Mouse (Mus musculus) kidney, postnatal 25 days (tissue): ENCODE measurements around the gene 1700122O11Rik.
A peak's percentile ranks its signal among the peaks of the same experiment; 100 is the strongest.

Source experiments
- DNase-seq, 2 experiments: peaks; one replicate each; pipeline ENCODE4 v3.0.0; 2021; ENCODE audit warnings: mixed read lengths in 2 of 2

Gene 1700122O11Rik

DNA sequence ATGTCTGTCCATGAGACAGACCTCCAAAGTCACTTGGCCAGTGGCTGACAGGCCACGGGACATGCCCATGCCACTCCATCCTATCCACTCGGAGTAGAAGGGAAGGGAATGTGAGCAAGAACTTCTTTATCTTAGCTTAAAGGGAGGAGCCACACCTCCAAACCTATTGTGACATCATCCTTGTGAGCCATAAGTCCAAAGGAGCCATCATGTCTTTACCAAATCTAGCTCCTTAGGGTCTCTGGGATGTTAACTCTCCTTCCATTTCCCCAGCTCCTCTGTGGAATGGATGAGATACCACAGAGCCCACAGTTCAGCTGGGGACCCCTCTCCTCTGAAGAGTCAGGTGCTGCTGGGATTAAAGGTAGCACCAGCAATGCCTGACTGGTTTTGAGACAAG is at the start of gene 1700122O11Rik:
TSS of gene 1700122O11Rik (minus strand) at position 101 of the 400 bp plus-strand sequence.
- no peak for DNase-seq

DNA sequence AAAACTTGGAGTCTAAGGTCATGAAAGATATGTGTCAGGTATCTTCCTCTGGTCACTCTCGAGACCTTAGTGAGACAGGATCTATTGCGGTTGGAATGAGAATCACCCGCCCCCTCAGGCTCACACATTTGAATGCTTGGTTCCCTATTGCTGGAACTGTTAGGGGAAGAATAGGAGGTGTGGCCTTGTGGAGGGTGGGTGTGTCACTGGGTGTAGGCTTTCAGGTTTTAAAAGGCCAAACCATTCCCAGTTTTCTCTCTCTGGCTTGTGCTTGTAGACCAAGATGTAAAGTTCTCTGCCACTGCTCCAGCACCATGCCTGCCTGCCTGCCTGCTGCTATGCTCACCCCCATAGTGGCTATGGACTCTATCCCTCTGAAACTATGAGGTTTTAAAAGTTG is 42.5 kb upstream of the 1700122O11Rik start:
- DNase-seq = no peak

DNA sequence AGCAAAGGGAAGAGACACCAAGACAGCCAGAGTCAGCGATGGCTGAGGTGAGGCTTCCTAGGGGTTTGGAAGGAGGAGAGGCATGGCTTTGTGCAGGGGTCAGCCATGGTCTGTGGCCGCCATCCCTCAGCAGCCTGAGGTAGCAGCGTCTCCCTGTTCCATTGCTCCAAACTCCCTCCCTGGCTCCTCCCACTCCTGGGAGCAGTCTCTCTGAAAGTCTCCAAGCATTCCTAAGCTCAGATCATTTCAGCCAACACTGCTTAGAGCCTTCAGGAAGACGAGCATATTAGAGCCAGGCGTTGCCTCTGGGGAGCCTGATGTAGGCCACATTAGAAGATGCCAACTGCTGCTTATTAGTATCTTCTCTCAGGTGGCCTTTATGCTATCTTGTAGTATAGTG is 29.6 kb upstream of the 1700122O11Rik start:
- no peak for DNase-seq

DNA sequence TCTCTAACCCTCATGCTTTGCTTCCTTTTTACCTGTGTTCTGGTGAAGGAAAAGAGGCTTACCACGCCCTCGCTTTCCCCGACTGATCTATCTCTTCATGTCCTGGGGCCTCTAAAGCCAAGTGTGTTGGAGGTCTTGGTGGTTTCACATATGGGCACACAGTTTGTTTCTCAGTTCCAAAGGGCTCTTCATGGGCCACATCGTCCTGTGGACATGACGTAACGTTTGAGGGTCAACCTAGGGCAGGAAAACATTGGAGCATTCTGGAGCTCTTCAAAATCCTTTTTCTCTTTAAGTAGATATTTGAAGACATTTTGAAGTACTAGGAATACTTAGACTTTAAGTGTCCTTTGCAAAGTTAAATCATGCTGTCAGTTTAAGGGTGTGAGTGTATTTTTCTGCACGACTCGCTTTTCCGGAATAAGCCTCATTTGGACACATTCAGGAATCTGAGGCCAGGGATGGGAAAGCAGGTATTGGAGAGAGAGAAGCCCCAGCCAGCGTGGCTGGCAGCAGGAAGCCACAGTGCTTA is 29.1 kb upstream of the 1700122O11Rik start:
- DNase-seq = no peak

DNA sequence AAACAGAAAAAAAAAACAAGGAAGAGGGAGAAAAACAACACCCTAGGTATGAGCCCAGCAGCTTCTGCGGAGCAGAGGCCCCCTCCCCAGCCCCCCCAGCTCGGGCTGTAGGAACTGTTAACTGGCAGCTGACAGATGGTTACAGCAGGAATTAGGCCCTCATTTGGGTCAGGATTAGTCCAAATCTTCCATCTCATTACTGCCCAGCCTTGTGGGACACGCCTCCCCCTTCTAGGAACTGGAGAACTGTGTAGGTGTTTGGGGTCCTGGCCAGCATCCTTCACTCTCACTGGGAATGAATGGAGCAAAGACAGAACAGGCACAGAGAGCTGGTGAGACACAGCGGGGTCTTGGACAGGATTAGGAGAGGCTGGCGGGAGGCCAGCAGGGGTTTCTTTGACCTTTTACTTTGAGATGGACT is 27.0 kb upstream of the 1700122O11Rik start:
- DNase-seq = no peak

DNA sequence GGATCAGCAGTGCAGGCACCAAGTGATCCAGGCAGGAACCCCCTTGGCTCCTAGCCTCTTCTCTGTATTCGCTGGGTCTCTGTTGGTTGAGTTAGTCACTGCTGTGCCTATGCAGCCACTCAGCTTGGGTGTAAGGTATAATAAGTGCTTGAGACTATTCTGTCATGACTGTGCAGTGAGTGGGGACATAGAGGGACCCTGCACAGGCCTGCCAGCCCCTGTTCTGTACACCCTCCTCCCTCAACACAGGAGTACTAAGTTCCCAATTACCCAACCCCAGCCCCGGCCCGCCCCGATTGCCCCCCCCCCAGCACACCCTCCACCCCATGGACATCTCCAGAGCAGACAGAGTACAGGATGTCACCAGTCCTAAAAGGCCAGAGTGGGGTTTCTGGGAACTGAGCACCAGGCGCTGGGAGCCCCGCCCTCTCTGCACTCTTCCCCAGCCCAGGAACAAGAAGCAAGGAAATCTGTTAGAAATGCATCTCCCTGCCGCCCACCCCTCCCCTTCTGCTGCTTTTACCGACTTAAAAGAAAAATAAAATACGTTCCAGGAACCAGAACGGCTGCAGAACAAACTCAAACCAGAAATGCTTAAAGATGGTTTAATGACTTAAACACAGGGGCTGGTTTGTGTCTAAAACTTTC is 26.2 kb upstream of the 1700122O11Rik start:
- no peak for DNase-seq

DNA sequence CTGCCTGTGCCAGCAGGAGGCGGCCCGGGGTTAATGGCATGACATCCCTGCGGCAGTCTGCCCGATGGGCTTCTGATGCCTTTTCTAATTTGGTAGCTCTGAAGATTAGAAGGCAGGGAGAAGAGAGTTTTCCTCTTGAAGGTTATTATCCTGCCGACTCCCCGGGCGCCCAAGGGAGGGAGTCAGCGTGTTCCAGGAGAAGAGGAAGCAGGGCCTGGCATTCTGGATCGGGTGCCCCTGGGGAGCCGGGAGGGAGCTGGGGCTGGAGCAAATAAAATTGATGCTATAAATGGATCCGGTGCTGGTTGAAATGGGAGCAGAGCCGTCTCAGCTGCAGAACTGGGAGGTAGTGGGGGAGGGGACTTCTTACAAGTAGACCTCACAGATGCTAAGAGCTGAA is 19.3 kb upstream of the 1700122O11Rik start:
- DNase-seq = no peak

DNA sequence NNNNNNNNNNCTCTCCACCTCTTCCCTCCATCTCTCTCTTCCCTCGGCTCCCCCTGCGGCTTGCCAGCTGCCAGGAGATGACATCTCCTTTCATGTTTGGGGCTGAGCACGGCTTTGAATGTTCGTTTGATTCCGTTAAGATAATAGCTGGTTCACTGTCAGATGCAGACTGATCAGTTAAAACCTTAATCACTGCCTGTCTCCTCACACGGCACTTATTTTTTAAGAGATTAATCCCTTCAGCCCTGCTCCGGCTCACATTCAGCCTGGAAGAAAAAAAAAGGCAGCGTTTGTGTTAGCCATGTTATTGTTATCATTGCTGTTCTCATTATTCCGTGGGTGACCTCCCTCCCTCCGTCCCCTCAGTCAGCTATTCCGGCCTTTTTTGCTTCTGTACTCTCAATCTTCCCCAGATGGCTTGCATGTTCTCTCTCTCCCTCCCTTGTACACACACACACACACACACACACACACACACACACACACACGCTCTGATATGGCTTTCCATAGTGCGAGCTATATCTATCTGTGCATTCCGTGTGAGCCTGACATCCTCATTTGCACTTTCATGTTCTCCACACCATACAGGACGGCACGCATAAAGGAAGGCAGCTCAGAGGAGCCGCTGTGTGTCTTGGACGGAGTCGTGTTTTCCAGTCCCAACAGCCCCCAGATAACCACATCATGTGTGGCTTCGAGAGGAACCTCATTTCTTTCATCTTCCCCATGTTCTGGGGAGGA is 17.2 kb upstream of the 1700122O11Rik start:
- DNase-seq = no peak

DNA sequence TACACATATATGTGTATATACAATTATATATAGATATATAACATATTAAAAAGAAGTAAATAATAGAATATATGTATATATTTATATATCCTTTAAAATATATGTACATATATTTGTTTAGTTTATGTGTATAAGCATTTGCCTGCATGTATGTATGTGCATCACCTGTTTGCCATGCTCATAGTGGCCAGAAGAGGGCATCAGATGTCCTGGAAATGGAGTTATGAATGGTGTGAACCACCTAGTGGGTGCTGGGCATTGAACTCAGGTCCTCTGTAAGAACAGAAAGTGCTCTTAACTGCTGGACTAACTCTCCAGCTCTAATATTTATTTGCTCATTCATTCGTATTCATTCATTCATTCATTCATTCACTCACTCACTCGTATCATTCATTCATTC is 15.6 kb upstream of the 1700122O11Rik start:
- DNase-seq = no peak

DNA sequence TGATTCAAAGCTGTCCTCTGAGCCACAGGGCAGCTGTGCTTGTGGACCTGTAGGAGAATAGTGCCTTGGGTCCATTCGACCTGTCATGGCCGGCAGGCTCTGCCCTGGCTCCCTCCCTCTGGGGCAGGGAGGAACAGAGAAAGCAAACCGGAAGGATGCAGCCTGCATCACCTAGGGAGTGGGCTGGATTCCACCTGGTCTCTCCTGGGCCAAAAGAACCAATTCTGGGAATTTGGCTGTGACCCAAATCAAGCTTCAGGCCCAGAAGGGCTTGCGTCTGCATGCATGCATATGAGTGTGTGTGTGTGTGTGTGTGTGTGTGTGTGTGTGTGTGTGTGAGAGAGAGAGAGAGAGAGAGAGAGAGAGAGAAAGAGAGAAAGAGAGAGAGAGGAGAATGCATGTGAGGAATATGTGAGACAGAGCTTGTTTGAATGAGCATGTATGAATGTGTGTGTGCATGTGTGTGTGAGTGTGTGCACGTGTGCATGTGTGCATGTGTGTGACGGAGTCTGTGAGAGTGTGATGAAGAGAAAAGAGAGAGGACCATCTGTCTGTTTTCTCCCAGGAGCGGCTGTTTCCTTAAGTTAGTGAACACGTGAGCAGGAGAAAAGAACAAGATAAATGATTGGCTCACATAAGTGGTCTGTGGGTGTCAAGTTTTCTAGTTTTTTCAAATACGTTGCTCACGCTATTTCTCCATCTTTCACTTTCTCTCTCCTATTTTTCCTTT is 14.4 kb upstream of the 1700122O11Rik start:
- DNase-seq = no peak

DNA sequence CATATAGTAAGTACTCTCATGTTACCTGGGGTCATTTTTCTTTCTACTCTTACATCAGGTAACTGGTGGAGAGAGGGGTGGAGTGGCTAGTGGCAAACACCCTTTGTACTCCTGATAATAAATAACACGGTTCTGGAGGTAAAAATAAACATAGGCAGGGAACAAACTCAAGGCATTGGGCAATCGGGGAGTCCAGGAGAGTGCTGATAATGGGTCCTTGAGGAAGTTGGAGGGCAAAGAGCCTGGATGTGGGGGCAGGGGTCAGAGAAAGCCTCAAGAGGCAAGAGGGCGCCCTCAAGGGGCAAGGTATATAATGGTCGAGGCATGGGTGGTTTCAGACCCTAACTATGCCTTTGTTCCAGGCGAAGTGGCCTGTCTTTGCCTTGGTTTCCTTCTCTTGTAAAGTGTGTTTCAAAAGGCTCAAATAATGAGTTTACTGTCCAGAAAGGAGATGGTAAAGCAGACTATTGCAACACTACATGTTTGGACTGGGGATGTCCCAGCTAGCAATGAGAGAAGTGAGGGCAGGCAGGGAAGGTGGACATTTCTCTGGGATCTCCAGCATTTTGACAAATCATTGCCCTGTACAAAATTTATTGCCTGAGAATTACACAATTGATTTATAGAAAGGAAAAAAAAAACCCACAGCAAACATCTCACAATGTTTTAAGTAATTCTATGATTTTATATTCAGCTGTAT is 13.7 kb upstream of the 1700122O11Rik start:
- DNase-seq = no peak

DNA sequence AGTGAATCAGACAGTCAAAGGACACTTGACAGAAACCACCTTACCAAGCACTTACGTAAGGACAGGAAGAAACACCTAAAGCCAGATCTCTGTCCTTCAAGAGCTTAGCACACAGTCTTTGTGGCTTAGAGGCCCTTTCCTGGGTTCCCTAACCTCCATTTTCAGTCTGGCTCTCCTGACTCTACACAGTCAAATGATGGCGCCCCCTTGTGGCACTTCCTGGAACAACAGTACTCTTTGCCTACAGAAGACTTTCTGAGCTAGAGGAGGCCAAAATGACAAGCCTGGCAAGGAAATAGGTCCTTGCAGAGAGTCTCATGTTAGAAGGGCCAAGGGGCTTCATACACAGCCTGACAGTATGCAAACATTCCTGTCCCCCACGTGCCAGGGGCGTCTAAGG is 7.5 kb upstream of the 1700122O11Rik start:
- peak; percentile 70 to 92 for DNase-seq

DNA sequence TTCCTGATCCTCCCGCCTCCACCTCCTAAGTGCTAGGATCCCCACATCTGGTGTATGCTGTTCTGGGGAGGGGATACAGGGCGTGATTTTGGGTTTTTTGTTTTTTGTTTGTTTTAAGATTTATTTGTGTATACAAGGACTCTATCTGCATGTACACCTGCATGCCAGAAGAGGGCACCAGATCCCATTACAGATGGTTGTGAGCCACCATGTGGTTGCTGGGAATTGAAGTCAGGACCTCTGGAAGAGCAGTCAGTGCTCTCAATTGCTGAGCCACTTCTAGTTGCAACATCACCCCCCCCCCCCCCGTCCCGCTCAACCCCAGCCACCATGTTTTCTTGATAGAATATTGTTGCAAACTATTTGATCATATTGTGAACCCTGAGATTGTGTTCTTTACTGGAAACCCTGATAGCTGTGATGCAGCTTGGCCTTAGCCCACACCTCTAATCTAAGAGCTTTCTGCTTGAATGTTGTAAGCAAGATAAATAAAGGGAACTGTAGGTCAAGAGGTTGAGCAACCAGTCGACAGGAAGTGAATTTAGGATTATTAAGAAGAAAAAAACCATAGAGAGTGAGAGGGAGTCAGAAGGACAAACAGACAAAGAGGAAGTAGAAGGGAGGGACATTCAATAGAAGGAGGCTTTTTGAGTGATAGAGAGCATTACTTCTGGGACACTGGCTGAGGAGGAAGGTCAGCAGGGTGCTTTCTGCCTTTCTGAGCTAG is 5.2 kb upstream of the 1700122O11Rik start:
- DNase-seq = no peak

DNA sequence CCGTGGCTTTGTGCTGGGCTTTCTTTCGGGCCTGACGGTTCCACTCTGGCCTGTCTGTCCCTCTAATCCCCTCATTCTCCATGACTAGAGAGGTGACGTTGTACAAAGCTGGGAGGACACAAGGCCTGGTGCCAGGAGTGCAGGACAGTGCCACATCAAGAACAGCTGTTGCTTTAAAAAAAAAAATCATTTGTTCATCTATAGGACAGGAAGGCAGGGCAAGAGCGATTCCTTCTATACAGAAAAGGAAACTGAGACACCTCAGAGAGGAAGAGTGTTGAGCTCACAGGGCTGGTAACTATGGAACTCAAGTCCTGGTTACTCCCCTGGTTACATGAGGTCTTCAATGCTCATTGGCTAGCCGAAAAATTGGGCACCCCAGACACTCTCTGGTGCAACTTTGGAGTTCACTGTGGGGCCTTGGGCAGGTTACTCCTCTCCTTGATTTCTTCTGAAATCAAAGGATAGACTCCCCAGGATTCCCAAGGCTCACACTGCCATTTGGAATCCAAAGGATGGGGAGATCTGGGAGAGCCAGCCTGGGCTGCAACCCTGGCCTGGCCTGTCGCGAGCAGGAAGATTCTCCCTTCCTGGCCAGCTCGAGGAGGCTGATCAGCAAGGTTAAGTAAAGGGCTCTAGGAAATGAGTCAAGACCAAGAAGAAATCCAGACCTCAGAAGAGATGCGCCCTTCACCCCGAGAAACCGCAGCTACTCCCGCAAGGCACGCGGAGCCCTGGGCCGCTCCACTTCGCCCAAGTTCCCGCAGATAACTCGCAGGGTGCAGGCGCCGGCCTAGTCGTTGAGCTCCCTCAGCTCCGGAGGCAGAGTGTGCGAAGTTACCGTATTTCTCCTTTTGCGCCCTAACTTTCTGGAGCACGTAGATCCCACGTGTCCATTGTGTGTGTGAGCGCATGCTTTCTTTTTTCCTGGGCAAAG is 3.5 kb upstream of the 1700122O11Rik start:
- DNase-seq = peak; percentile 40 to 65

DNA sequence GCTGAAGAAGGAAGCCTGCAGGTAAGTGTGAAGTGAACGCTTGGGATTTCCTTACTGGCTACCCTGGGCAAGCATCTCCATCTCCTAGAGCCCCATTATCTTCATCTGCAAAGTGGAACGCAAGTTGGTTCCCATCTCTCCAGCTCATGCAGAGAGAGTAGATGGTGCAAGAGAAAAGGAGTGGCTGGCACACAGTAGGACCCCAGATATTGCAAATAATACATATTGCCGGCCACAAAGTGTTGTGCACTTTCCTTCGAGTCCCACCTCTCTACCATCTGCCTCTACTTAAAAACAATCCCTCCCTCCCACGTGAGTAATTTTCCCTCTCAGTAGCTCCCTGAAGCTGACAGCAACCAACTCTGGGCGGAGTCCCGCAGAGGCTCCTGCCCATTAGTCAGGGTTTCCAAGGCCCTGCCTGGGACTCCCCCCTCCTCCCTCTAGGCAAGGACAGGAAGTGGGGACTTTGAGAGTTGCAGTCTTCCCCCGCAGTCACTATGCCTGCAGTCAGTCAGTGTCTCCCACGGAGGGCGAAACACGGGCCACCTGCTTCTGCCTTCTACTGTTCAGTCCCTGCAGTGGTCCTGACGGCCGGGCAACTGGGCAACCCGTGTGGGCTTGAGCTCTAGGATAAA is 1.3 kb upstream of the 1700122O11Rik start:
- DNase-seq = peak; percentile 47 to 82

DNA sequence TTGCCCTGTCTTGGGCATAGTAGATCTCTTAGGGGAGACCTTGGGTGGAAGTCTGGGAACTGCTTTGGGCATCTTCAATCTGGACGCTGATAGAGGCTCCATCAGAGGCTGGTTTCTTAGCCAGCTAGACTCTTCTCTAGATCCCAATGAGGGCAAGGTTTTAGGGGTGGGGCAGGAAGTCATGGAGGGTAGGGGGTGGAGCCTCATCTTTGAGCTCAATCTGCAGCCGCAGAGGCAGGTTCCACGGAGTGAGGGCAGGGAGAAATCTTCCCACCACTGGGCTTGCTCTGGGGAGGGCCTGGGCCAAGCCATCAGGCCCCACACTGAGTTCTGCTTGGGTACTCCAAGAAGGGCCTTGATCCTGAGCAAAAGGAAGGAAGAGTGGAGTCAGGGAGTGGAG is 1.2 kb downstream of the 1700122O11Rik start:
- DNase-seq = no peak

DNA sequence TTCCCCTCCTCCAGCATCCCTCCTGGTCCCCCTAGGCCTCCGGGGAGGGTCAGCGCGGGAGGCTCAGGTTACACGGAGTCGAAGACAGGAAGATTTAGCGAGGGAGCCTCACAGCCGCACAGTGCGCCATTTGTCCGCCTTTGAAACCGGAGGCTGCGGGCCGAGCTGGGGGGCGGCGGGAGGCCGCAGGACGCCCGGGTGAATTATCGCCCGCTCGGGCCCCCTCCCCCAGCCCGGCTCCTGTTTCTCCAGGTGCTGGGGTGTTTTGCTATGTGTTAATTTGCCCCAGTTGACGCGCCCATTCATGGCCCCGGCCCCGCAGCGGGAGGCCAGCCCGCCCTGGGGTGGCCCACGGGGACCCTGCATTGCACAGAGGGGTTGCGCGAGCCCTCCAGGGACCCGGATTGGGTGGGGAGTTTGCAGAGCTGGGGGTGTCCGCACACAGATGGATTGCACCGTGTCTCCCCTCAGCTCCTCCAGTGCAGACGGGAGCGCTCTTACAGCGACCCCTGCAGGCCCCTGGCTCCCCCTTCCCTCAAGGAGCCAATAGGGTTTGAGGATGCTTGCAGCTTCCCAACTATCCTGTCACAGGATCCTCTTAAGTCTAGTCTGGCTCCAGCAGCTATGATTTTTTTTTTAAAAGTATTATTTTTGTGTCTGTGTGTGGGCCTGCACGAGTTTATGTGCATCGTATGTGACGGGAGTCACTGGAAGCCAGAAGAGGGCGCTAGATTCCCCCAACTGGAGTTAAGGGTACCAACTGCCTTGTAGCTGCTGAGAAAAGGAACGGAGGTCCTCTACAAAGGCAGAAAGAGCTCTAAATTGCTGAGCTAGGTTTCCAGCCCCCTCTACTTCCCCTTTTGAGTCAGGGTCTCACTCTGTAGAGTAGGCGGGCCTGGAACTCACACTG is 6.3 kb downstream of the 1700122O11Rik start:
- DNase-seq = no peak

DNA sequence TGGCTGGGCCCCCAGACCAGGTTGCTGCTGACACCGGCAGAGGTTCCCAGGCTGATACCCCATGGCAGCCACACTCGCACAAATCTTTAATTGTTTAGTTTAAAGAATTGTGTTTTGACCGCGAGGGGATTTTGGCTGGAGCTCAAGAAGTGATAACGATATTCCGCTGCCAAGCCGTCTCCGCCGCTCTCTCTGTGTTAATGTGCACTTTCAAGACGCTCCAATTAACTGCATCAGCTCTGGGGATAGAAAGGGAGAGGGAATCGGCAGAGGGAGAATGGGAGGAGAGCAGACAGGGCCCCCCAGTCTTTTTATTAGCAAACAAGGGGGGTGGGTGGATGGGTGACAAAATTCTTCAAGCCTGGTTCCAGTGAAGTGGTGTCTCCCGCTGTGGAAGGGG is 8.9 kb downstream of the 1700122O11Rik start:
- no peak for DNase-seq

DNA sequence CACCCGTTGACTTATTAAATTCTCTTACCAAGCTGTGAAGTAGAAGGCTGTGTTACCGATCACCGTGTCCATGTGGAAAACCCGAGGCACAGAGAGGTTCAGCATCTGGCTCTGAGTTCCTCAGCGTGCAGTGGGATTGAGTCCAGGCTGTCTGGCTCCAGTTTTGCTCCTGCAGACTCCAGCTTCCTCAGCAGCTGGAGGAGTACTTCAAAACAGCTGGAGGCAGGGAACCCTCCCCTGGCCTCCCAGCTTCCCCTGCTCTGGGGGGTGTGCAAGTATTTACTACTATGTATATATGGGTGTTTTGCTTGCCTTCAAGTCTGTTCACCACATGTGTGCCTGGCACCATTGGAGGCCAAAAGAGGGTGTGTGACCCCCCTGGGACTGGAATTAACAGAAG is 9.8 kb downstream of the 1700122O11Rik start:
- DNase-seq = no peak
